Mouse (Mus musculus) lung, postnatal 0 days (tissue): ENCODE results near the gene Plscr4.

Experiments
- CTCF ChIP-seq: IDR thresholded peaks from 2 replicates; pipeline ENCODE4 v1.5.1; 2016; ENCODE audit warnings: antibody characterized with exemption, mild to moderate bottlenecking
- EP300 ChIP-seq: IDR thresholded peaks from 2 replicates; pipeline ENCODE4 v1.6.1; 2016; ENCODE audit warnings: antibody characterized with exemption, mild to moderate bottlenecking, control low read depth

DNA sequence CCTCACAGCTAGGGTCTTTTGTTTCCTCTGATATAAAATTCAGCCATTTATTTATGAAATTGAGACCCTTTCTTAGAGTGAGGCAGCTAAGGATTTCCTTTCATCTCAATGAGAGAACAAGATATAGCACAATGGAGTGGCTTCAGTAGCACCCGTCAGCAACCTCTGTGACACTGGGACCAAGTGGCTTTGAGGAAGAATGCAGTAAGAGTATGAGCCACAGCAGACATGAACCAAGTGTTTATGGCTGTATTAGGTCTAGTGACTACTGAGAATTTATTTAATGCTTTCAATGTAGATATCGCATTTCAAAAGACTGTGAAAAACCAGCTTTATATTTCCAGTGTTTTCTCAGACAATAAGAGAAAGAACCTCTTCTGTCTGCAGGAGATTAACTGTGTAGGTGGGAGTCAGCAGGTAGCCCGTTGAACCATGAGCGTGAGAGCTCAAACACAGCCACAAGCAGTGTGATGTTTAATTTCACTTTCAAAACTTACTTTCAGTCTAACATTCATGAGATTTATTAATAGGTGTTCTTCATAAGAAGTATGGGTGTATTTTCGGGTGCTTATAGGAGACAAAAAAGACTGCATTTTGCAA, 15.2 kb downstream of the Plscr4 start:
- TF ChIP-seq CTCF (no peak), EP300 (no peak)
